Mouse (Mus musculus) testis, postnatal 10 days (tissue): ENCODE measurements at regions not wholly inside any gene's neighbourhood (a gene's known extent, or its start where the extent isn't known, plus 50 kb on each side); places are given as distances from the start of the nearest gene placed in this dataset.

ENCODE experiments used
- DNase-seq: peaks from one replicate; pipeline ENCODE4 v3.0.0; 2021; ENCODE audit warnings: low spot score

DNA sequence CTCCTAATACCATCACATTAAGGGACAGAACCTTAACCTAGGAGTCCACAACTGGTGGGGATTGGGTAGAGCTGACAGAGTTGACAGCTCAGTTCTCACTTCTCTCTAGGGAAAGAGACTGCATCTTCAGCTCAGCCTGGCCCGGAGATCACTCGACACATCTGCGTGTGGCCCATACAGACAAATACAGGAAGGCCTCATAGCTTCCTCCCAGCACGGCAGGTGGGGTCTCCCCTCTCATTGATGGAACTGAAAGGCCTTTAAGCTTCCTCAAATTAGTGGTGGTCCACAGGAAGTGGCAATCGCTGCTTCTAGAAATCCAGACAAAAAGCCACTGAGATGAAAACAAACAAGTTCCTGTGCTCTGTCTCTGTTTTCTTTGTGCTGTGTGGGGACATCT lies 83.4 kb upstream of the Cxcr4 start:
- DNase-seq = no peak

DNA sequence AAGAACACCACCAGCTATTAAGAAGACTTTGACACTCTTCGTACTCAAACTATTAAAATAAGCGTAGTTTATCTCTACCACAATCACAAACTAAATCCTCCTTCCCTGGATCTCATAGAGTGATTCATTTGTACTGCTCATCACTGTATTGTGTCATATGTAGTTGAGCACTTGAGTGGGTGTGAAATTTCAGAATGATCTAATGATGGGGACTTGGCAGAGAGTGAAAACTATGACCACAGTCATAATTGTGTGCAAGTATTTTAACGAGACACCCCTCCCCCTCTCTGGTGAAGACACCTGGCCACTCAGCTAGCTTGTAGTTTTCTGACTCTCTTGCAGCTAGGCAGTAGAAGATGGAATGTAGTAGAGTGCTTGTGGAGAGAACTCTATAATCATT lies 80.2 kb upstream of the Cxcr4 start:
- no peak for DNase-seq

DNA sequence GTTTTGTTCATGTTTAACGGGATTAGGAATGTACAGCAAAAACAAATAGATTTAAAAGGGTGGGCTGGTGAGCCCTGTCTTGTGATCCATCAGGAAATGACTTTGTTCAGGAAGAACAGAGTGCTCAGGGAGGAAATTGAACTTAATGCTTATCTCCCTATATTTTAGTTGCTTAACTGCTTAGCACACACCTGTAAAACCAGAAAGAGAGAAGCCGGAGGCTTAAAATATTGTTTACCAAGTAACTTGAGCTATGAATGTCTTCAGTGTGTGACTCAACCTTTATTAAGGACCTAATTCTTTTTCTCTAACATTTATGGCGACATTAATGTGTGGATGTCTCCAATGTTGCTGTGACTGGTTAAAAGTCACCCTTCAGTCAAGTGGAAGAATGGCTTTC lies 79.4 kb upstream of the Cxcr4 start:
- DNase-seq = no peak

- no peak for DNase-seq
Measured at GRCm38 (mm10) chr1:128671016-128671415, 78.9 kb upstream of the Cxcr4 start.

DNA sequence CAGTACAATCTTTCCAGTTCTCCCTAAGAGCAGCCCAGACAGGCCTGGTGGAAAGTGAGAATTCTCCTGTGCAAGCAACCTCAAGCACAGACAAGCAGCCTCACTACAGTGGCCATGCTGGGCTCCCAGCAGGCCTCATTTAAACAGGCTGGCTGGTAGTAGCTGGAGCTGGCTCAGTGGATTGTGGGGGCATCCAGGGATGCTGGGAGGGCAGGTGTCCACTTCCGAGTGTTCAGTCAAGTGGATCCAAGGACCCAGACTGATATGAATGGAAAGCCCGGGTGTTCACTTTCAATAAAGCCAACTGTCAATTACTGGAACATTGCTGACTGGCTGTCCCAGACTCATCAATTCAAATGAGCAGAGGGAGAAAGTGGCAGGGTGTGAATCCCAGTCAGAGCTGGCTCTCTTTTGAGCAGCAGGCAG lies 77.2 kb upstream of the Cxcr4 start:
- DNase-seq = no peak

- no peak for DNase-seq
Measured at GRCm38 (mm10) chr1:128668718-128669117, 76.6 kb upstream of the Cxcr4 start.

- DNase-seq = no peak
Measured at GRCm38 (mm10) chr1:128667121-128667762, 75.1 kb upstream of the Cxcr4 start.

DNA sequence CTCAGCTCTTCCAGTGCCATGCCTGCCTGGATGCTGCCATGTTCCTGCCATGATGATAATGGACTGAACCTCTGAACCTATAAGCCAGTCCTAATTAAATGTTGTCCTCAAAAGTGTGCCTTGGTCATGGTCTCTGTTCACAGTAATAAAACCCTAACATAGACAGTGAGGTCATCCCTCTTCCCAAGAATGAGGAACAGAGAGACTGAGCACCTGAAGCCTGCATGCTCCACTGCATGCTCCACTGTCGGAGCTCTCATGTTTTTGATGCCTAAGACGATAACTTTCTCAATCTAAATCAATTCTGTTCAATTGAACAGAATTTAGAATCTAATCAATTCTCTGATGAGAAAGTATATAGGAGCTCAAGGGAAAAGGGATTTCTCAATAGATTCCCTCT lies 71.1 kb upstream of the Cxcr4 start:
- DNase-seq = no peak

DNA sequence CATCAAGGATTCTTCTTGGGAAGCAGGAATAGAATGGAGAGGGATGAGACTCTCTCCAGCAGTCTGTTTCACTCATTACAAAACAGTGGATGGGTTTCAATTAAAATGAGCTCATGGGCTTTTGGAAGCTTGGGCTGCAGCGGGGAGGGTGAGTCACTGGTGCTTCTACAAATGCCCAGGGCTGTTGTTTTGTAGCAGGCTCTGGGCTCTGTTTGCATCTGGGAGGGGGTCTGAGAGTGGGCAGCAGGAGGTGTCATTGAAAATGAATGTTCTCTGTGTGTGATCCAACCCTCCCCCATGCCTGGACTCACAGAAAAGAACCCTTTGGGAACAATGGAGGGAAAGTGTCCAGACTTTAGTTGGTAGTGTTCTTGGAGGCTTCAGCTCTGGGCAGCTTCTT lies 67.8 kb upstream of the Cxcr4 start:
- DNase-seq = no peak

DNA sequence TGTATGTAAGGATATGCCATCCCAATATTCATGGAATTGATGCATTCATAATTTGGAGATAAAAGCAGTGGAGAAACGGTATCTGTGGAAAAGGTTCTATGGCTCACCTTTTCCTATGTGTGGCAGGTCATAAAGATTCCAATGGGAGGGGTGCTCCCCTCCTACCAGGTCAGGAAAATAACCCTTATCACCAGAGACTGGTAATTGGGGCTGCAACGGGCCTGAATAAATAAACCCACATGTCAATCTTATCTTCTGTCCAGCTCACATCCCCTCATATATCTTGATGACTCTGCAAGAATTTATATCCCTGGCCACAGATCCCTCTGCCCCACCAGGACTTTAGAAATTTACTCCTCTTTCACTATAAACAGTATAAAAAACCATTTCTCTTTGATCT lies 66.7 kb upstream of the Cxcr4 start:
- no peak for DNase-seq

DNA sequence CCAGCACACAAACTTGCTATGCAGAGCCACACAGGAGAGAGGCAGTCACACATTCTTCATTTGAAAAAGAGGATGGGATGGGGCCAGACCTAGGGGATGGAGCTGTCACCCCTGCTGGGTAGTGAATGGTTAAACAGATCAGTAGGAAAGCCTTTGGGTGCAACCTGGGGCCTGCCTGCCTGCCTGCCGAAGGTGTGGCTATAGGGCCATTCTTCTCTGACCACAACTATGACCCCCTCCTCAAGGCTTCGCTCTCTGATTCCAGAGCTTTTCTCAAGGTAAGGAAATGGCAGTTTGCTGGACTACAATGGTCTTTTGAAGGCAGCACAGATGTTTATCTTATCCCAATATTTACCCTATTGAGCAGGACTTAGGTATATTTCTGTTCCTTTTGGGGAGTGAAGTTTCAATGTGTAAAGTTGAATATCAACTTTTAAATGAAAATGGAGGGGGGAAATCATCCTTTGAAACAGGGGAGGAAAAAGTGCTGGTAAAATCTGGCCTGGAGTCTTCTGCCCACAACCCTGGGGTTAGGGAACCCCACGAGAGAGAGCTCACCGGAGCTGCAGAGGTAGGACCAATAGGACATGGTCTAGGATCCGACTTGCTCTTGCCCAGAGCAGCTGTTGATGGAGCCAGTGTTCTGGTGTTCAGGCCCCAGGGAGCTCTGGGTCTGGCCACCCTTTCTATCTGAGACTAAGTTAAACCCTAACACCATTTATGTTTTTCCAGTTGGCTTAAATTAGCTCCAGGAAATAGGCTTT lies 62.2 kb upstream of the Cxcr4 start:
- no peak for DNase-seq

DNA sequence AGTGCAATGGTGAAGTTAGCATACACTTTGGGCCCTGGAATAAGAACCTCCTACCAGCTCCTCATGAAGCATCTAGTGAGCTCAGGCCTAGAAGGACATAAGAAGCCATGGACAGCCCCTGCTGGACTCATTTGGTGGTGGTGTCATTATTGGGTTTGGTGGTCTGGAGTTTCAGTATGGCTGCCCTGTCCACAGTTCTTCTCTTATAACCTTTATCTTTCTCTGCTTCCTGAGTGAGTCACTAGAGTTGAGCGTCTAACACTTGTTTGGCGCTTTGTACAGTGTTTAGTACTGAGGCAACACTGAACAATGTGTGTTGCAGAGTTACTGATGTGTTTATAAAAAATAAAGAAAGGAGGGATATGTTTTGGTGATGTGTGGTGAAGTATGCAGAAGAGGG lies 58.5 kb upstream of the Cxcr4 start:
- no peak for DNase-seq

GRCm38 (mm10) chr1:128649490-128650178 lies 57.5 kb upstream of the Cxcr4 start:
- no peak for DNase-seq

- no peak for DNase-seq
Measured at GRCm38 (mm10) chr1:128643316-128643776, 51.3 kb upstream of the Cxcr4 start.

GRCm38 (mm10) chr1:128642212-128642611 lies 50.1 kb upstream of the Cxcr4 start:
- no peak for DNase-seq
